Mouse (Mus musculus): ENCODE measurements around the gene Gm572. TPM values are rescaled to one million over a fixed set of nuclear protein-coding genes. Genes with fewer than 3 reads are reported as not detected.

Gm572 gene
- total and polyA plus RNA-seq, 3 experiments = not detected

GRCm38 (mm10) chr4:148622485-148622884 is 20.6 kb upstream of the Gm572 start:
- no peak overlapping the region for H3K9ac ChIP-seq (ENCODE audit: control insufficient read depth, low read depth, low read length, poor library complexity, severe bottlenecking)
- peaks cover 2 to 27% of the 10 kb centered on the region in 2 experiments for H3K4me1 ChIP-seq (ENCODE audit: control insufficient read depth in 1 of 2, insufficient read depth in 2 of 2, low read length in 2 of 2)
- H3K27me3 ChIP-seq (ENCODE audit: control insufficient read depth in 1 of 2, insufficient read depth in 2 of 2, low read length in 2 of 2) = no peaks in the 10 kb centered on the region
- no peak for DNase-seq (ENCODE audit: low read depth, low spot score)
- no peak for TF ChIP-seq MXI1 (IDR thresholded peaks at IDR 0.05; ENCODE audit: low read depth, low read length)
- TF ChIP-seq NRF1 (IDR thresholded peaks at IDR 0.05; ENCODE audit: insufficient read depth, low read depth, low read length, poor library complexity, severe bottlenecking) = no peak
- no peak for TF ChIP-seq CHD1 (IDR thresholded peaks at IDR 0.05; ENCODE audit: low read depth, low read length)
- TF ChIP-seq EP300 (IDR thresholded peaks at IDR 0.05; ENCODE audit: low read depth in 1 of 2, low read length in 2 of 2) = no peak
- TF ChIP-seq ZC3H11A (IDR thresholded peaks at IDR 0.05; ENCODE audit: low read depth, low read length) = no peak
- TF ChIP-seq MAX (IDR thresholded peaks at IDR 0.05; ENCODE audit: low read length) = no peak
- no peak for TF ChIP-seq TAL1 (IDR thresholded peaks at IDR 0.05; ENCODE audit: low read length)
- no peak for TF ChIP-seq USF2 (IDR thresholded peaks at IDR 0.05; ENCODE audit: borderline replicate concordance in 1 of 2, insufficient read depth in 1 of 2, low read depth in 1 of 2, low read length in 2 of 2)
- TF ChIP-seq MEF2A (IDR thresholded peaks at IDR 0.05; ENCODE audit: extremely low read depth, insufficient replicate concordance, low read depth, low read length, poor library complexity, severe bottlenecking) = no peak
- TF ChIP-seq RCOR1 (IDR thresholded peaks at IDR 0.05; ENCODE audit: low read depth, low read length) = no peak
- TF ChIP-seq MAFK (IDR thresholded peaks at IDR 0.05; ENCODE audit: borderline replicate concordance, low read depth, low read length) = no peak
- TF ChIP-seq USF1 (IDR thresholded peaks at IDR 0.05; ENCODE audit: low read depth, low read length) = no peak
- TF ChIP-seq ETS1 (IDR thresholded peaks at IDR 0.05; ENCODE audit: low read depth, low read length) = no peak
- no peak for TF ChIP-seq ZKSCAN1 (IDR thresholded peaks at IDR 0.05; ENCODE audit: low read depth, low read length)
- no peak for TF ChIP-seq NELFE (IDR thresholded peaks at IDR 0.05; ENCODE audit: low read depth, low read length)
- TF ChIP-seq MAZ (IDR thresholded peaks at IDR 0.05; ENCODE audit: low read depth, low read length) = no peak
- TF ChIP-seq POLR2AphosphoS5 (IDR thresholded peaks at IDR 0.05; ENCODE audit: borderline replicate concordance, low read depth, low read length) = no peak
- no peak for TF ChIP-seq ZMIZ1 (IDR thresholded peaks at IDR 0.05; ENCODE audit: low read depth, low read length)
- H3K27ac ChIP-seq (ENCODE audit: control insufficient read depth, low read depth, low read length) = no peak overlapping the region
- no peak overlapping the region for H3K4me3 ChIP-seq (ENCODE audit: control insufficient read depth in 1 of 2, insufficient read depth in 1 of 2, low read depth in 2 of 2, low read length in 2 of 2)
- no peaks in the 10 kb centered on the region for H3K9me3 ChIP-seq (replicated peaks; ENCODE audit: insufficient read depth, low read length)
- peaks cover 56 to 58% of the 10 kb centered on the region in 2 experiments for H3K36me3 ChIP-seq (ENCODE audit: control insufficient read depth in 1 of 2, insufficient read depth in 2 of 2, low read length in 2 of 2)
- peaks cover 51% of the 10 kb centered on the region for H3K79me2 ChIP-seq (ENCODE audit: control insufficient read depth, insufficient read depth, low read length, poor library complexity)

- peaks cover 51% of the 10 kb centered on the region for H3K79me2 ChIP-seq (ENCODE audit: control insufficient read depth, insufficient read depth, low read length, poor library complexity)
- no peak overlapping the region for H3K9ac ChIP-seq (ENCODE audit: control insufficient read depth, low read depth, low read length, poor library complexity, severe bottlenecking)
- H3K4me3 ChIP-seq (ENCODE audit: control insufficient read depth in 1 of 2, insufficient read depth in 1 of 2, low read depth in 2 of 2, low read length in 2 of 2) = no peak overlapping the region
- H3K27ac ChIP-seq (ENCODE audit: control insufficient read depth, low read depth, low read length) = no peak overlapping the region
- peaks cover 52 to 54% of the 10 kb centered on the region in 2 experiments for H3K36me3 ChIP-seq (ENCODE audit: control insufficient read depth in 1 of 2, insufficient read depth in 2 of 2, low read length in 2 of 2)
- H3K9me3 ChIP-seq (replicated peaks; ENCODE audit: insufficient read depth, low read length) = no peaks in the 10 kb centered on the region
- peak in 1 of 2 experiments; percentile 26; a peak in 2 of 4 replicates for TF ChIP-seq POLR2A (IDR thresholded peaks at IDR 0.05; ENCODE audit: control insufficient read depth in 1 of 2, insufficient read depth in 1 of 2, low read depth in 1 of 2, low read length in 2 of 2, poor library complexity in 1 of 2)
- no peak for TF ChIP-seq KAT2A (conservative IDR thresholded peaks at IDR 0.05; ENCODE audit: low read depth, low read length)
- no peaks in the 10 kb centered on the region for H3K27me3 ChIP-seq (ENCODE audit: control insufficient read depth in 1 of 2, insufficient read depth in 2 of 2, low read length in 2 of 2)
- peaks cover 2 to 29% of the 10 kb centered on the region in 2 experiments for H3K4me1 ChIP-seq (ENCODE audit: control insufficient read depth in 1 of 2, insufficient read depth in 2 of 2, low read length in 2 of 2)
- DNase-seq (ENCODE audit: low read depth, low spot score) = no peak
These were observed 19.5 kb upstream of the Gm572 start for GRCm38 (mm10) chr4:148623609-148624008.

All from MEL (cell line).